Mouse (Mus musculus) granulocyte monocyte progenitor cell, adult 5-6 weeks (primary cell): ENCODE measurements around the gene Smad5. TPM values are rescaled to one million over a fixed set of nuclear protein-coding genes. Genes with fewer than 3 reads are reported as not detected.

ENCODE experiments used
- total RNA-seq, 2 experiments: library from RNA; stranded (forward) in 1 of 2; stranded (reverse) in 1 of 2; fragments of 200-712, 200-1000 nt in 1 of 2; fragments of >200 nt in 1 of 2; fragmentation: Nextera tagmentation in 1 of 2; gene quantifications; 2 replicates each; pipeline ENCODE4 v1.2.3; 2014 to 2017

Smad5 gene
- total RNA-seq, 2 experiments from 2014 or later, result 27.1 to 52.0 TPM

Other genes with a start within 250 kb of the Smad5 start
- not detected in 2 replicates for gene Il9, start 220.8 kb upstream of the Smad5 start, total RNA-seq (2014; fragmentation: Nextera tagmentation)
- gene Il9, start 220.8 kb upstream of the Smad5 start, total RNA-seq (2017), result not detected in 2 replicates
- gene Fbxl21, start 180.5 kb upstream of the Smad5 start, total RNA-seq (2014; fragmentation: Nextera tagmentation), result 1.3 TPM in 1 of 2 replicates, not detected in the other
- gene Fbxl21, start 180.5 kb upstream of the Smad5 start, total RNA-seq (2017), result 0.22 and 0.57 TPM in 2 replicates
- gene Lect2, start 154.5 kb upstream of the Smad5 start, total RNA-seq (2014; fragmentation: Nextera tagmentation), result not detected in 2 replicates
- gene Lect2, start 154.5 kb upstream of the Smad5 start, total RNA-seq (2017), result not detected in 2 replicates
- gene Tgfbi, start 93.5 kb upstream of the Smad5 start, total RNA-seq (2014; fragmentation: Nextera tagmentation), result 10.1 and 15.3 TPM in 2 replicates
- gene Tgfbi, start 93.5 kb upstream of the Smad5 start, total RNA-seq (2017), result 15.6 and 21.7 TPM in 2 replicates
- not detected in 2 replicates for gene Gm45623, start 50.8 kb downstream of the Smad5 start, total RNA-seq (2014; fragmentation: Nextera tagmentation)
- gene Gm45623, start 50.8 kb downstream of the Smad5 start, total RNA-seq (2017), result not detected in 2 replicates
- gene Trpc7, start 193.0 kb downstream of the Smad5 start, total RNA-seq (2014; fragmentation: Nextera tagmentation), result not detected in 2 replicates
- not detected in 2 replicates for gene Trpc7, start 193.0 kb downstream of the Smad5 start, total RNA-seq (2017)